Mouse (Mus musculus) layer of hippocampus, adult 8-10 months (tissue): Measurements from ENCODE around the gene Tmub2. TPM values are rescaled to one million over a fixed set of nuclear protein-coding genes. Genes with fewer than 3 reads are reported as not detected.

ENCODE experiments used
- DNase-seq, 2 experiments: peaks; one replicate each; pipeline ENCODE4 v3.0.0; 2022; ENCODE audit warnings: low spot score in 2 of 2
- total RNA-seq, 4 experiments: library from RNA; stranded (reverse); gene quantifications; 2 replicates each; pipeline ENCODE4 v1.2.4; 2022

The Tmub2 gene
- total RNA-seq, 4 experiments from 2014 or later = 61.4 to 72.0 (median 67.7) TPM

GRCm38 (mm10) chr11:102323516-102323915 lies 38.8 kb downstream of the Tmub2 start:
- DNase-seq = no peak

DNA sequence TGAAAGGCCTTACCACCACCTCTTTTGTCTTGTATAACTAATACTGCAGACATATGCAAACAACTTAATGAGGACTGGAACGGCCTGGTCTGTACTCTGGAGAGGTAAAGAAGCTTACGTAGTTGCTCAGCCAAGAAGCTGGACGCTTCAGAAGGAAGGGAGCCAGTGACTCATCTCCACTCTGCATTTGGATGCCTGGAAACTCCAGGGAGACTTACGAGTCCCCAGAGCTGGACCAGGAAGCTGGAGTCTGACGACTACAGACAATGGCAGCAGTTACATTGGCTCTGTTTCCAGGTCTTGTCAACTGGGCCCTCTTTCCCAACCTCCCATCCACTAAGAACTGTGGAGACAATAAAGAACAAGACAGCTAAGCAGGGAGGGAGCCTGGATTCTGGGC lies 42.5 kb downstream of the Tmub2 start:
- DNase-seq = no peak

DNA sequence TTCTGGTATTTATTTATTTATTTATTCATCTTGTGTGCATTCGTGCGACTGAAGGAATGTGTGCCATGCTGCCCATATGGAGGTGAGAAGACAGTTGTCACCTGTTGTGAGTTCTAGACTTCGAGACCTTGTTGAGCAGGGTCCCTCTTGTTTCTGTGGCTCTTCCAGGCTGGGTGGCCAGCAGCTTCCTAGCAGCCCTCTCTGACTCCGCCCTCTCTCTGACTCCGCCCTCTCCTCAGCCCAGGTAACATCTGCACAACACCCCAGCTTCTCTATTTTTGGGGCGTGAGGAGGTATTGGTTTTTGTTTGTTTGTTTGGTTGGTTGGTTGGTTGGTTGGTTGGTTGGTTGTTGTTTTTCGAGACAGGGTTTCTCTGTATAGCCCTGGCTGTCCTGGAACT lies 43.1 kb downstream of the Tmub2 start:
- no peak for DNase-seq

DNA sequence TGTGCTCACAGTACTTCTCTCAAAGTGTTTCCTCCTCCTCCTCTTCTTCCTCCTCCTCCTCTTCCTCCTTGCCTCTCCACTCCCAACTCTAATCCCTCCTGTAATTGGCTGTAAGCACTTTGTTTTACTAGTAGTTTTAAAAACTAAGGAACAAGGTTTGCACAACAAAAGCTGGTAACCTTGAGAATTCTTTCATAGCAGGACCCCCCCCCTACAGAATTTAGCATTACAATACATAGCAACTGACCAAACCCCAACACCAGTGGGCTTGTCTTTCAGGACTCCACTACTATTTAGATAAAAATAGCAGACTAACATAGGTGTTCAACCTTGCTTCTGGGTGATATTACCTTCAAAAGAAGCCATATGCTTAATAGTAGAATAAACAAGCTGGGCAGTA lies 44.8 kb downstream of the Tmub2 start:
- DNase-seq = no peak

DNA sequence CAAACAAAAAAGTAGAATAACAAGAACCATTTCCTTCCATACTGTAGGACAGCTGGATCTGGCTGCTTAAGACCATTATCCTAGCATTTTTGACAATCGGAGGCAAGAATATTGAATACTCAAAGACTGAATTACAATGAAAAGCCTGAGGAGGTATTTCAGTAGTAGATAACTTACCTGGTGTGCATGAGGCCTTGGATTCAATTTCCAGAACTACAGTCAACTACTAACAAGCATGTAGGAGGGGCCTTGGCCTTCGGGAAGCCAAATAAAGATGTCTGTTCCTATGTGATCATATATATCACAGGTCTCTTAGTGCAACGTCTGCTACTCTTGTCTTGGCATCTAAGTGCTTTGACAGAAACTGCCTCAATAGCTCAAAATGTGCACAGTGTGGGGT lies 45.3 kb downstream of the Tmub2 start:
- DNase-seq = no peak

GRCm38 (mm10) chr11:102331806-102332205 lies 47.1 kb downstream of the Tmub2 start:
- no peak for DNase-seq

DNA sequence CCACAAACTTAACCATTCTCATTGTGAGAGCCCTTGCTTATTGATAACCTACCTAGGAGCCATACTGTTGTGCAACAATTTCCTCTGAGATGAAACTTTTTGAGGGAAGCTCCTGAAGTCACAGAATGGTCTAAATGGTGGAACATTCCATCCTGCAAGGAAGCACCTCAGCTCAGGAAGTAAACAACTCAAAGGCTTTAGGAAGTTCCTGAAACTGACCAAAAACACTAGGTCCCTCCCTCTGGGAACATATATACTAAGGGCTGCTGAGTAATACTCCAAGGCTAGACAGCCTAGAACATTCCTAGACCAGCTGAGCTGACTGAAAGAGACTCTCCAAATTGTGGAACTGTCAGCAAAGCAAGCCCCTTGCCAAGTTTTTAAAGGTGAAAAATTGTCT lies 48.3 kb downstream of the Tmub2 start:
- no peak for DNase-seq

DNA sequence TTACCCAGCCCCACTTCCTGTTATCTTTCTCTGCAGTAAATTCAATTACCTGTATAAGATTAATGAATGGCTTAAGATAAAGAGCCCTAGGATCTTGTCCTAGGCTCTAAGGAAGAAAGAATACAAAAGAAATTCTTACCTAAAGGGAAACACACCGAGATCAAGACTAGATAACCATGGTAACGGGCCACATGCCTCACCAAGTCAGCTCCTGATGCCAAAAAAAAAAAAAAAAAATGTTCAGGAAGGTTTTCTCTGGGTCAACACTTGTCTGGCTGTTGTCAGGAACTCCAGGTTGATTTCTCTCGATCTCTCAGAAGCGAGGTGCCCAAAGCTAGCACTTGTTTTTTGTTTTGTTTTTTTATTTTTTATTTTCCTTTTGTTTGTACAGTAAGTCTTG lies 49.3 kb downstream of the Tmub2 start:
- no peak for DNase-seq

DNA sequence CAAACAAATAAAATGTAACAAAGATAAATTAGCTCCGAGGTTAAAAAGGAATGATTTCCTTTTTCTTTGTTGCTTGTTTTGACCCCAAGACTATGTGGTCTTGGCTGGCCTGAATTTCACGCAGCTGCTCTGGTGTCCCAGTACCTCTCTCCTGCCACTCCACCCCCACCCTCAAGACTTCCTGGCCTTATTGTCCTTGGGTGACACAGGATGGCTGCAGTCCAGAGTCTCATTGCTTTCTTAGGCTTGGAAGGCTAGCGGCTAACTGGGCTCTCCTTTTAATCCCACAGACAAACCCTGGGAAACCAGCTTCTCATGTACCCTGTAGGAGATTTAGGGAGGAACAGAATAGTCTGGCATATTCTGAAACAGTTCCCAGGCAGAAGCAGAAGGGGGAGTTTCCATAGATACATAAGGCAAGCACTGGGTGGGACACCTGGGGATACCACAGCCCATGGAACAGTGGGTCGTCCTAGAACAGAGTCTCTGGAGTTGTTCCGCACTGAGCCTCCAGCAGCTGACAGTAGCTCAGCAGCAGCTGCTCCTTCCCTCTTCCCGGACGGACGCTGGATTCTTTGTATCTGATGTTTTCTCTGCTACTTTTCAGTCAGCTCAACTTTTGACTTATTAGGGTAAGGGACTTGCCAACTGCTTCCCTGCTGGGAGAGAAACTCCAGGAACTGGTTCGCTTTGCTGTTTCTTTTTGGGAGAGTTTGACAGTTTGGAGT lies 50.4 kb downstream of the Tmub2 start:
- no peak for DNase-seq

GRCm38 (mm10) chr11:102336191-102336590 lies 51.5 kb downstream of the Tmub2 start:
- no peak for DNase-seq

DNA sequence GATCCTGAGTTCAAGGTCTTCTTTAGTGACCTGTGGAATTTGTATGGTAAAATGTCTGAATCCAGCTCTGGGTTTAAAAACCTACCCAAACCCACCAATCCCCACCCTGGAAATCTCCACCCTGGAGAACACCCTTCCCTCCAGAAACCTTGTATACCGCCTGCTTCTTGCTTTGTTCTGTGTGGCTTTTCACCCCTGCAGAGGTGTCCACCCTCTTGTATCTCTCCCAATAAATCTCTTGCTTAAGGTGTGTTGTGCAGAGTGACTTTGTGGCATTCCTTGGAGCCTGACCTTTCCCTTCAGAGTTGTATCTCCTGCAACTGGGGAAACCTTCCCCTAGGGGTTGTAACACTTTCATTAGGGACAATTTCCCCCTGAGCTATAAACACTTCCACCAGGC lies 53.2 kb downstream of the Tmub2 start:
- DNase-seq = no peak

GRCm38 (mm10) chr11:102338561-102338960 lies 53.8 kb downstream of the Tmub2 start:
- no peak for DNase-seq

Other genes starting within 250 kb of the Tmub2 start
- gene Cd300lg, start 243.4 kb upstream of the Tmub2 start, total RNA-seq = not detected
- 100 to 1,000 TPM; 118 to 152 (median 135) TPM for gene Mpp2, start 196.4 kb upstream of the Tmub2 start, total RNA-seq
- gene Ppy, start 183.6 kb upstream of the Tmub2 start, total RNA-seq = not detected
- not detected for gene Pyy, start 177.1 kb upstream of the Tmub2 start, total RNA-seq
- under 1 TPM in 1 of 4 experiments, not detected in 3; 0.29 TPM for gene Nags, start 139.4 kb upstream of the Tmub2 start, total RNA-seq
- gene Tmem101, start 128.5 kb upstream of the Tmub2 start, total RNA-seq = 10 to 100 TPM; 22.6 to 27.3 (median 25.1) TPM
- 10 to 100 TPM; 53.5 to 61.6 (median 58.8) TPM for gene Lsm12, start 99.6 kb upstream of the Tmub2 start, total RNA-seq
- gene G6pc3, start 95.3 kb upstream of the Tmub2 start, total RNA-seq = 10 to 100 TPM; 66.0 to 74.2 (median 70.4) TPM
- gene Hdac5, start 54.8 kb upstream of the Tmub2 start, total RNA-seq = 100 to 1,000 TPM; 219 to 252 (median 232) TPM
- gene BC030867, start 36.0 kb upstream of the Tmub2 start, total RNA-seq = 1 to 10 TPM in 1 of 4 experiments, under 1 TPM in 3; 0.62 to 1.2 (median 0.64) TPM
- gene Asb16, start 16.2 kb upstream of the Tmub2 start, total RNA-seq = 1 to 10 TPM; 2.1 to 2.4 (median 2.2) TPM
- gene Atxn7l3, start 11.7 kb downstream of the Tmub2 start, total RNA-seq = 100 to 1,000 TPM; 153 to 169 (median 157) TPM
- gene Ubtf, start 34.8 kb downstream of the Tmub2 start, total RNA-seq = 100 to 1,000 TPM; 106 to 122 (median 120) TPM
- gene Slc4a1, start 81.3 kb downstream of the Tmub2 start, total RNA-seq = under 1 TPM in 2 of 4 experiments, not detected in 2; 0.10 to 0.11 TPM
- gene Rundc3a, start 108.5 kb downstream of the Tmub2 start, total RNA-seq = 100 to 1,000 TPM; 420 to 453 (median 428) TPM
- gene Slc25a39, start 123.0 kb downstream of the Tmub2 start, total RNA-seq = 10 to 100 TPM; 62.0 to 72.4 (median 64.6) TPM
- 100 to 1,000 TPM in 2 of 4 experiments, 10 to 100 TPM in 2; 61.9 to 191 (median 114) TPM for gene Grn, start 145.4 kb downstream of the Tmub2 start, total RNA-seq
- 10 to 100 TPM; 77.6 to 94.7 (median 85.7) TPM for gene Fam171a2, start 162.8 kb downstream of the Tmub2 start, total RNA-seq
- 1 to 10 TPM; 1.1 to 3.2 (median 2.7) TPM for gene Itga2b, start 185.2 kb downstream of the Tmub2 start, total RNA-seq